Mouse (Mus musculus): Measurements from ENCODE around the gene Slc38a4.

Gene Slc38a4

DNA sequence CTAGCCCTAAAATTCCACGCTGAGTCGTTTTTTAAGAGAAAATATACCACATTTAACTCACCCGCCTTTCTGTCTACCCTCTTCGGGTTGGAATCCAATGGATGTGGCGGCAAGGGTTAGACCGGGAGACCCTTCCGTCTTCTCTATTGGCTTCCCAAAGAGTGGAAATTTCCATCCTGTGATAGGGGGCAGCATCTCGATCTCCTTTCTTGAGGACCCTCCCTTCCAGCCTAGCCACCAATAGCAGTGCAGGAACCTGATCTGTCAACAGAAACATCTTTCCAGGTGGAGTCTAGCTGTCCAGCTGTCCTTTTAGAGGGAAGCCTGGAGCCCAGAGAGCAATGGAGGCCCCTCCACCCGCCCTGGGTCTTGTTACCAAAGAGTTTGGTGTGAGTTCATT lies at the start of gene Slc38a4:
Slc38a4 (minus strand) TSS at position 163 of the 400 bp plus-strand sequence.
- no peak for DNase-seq (ENCODE audit: low spot score in 2 of 2)

DNA sequence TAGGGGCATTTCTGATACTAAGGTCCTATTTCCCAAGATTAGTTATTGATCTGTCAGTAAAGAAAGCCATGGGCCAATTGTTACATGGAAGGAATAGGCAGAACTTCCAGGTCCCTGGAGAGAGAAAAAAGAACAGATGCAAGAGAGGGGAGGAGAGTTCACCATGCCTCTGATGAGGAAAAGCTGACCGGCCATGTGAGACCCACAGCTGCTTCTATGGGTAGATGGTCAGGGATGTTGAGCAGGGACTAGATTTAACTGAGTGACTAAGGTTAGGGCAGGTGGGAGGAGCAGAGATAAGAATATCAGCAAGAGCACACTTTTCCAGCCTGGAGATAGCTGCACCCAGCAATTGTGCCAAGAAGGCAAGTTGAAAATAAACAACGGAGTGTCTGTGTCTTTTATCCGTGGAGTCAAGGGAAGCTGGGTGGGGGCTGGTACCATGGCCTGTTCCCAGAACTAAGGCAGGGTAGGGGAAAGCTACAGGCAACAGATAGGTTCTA lies 49.2 kb upstream of the Slc38a4 start:
- DNase-seq (ENCODE audit: low spot score in 2 of 2): no peak

DNA sequence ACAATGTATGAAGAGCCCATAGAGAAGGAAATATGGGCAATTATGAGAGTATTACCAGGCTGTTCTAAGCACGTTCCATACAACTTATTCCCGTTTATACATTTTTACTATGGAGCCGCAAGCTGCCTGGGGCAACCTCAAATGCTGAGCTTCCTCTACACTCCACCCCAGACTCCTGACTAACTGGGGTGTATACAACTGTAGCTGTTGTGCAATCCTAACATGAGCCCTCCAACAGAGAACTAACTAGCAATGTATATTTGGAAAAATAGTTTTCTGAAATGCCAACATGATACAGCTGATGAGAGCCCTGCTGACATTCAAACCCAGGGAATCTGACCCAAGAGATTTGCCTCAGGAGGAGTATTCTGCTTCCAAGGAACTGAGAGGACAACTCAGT lies 48.3 kb upstream of the Slc38a4 start:
- DNase-seq (ENCODE audit: low spot score in 2 of 2): no peak

DNA sequence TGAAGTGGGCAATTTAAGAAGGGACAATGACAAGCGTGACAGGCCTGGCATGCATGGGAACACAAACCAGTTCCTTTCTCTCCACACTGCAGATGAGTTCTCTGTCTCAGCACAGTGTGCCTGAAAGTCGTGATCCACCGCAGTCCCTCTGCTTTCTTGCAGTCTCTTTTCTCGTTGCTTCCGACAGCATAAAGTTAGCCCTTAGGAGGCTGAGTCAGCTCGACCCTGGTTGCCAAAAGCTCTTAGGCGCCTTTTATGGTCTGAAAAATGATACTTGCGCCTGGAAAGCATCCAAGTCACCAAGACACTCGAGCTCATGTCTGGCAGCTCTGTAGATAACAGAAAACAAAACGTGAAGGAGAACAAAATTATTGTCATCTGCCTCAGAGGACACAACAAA lies 47.1 kb upstream of the Slc38a4 start:
- peak in 1 of 2 experiments; percentile 20 for DNase-seq (ENCODE audit: low spot score in 2 of 2)

DNA sequence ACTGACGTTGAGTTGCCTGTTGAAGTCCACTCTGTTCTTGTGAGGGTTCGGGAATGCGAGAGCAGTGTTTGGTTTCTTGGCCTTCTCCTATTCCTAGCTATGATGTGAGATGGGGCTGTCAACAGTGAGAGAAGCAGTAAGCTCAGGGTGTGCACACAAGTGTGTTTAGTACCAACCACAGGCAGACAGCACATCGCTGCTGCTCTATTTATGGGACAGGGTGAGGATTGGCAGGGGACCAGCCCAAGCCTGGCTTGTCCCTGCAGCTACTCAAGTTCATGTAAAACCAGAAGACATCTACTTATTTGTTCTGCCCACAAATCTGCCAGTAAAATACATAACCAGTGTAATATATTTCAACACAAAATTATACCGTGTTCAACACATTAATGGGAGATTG lies 46.4 kb upstream of the Slc38a4 start:
- no peak for DNase-seq (ENCODE audit: low spot score in 2 of 2)

DNA sequence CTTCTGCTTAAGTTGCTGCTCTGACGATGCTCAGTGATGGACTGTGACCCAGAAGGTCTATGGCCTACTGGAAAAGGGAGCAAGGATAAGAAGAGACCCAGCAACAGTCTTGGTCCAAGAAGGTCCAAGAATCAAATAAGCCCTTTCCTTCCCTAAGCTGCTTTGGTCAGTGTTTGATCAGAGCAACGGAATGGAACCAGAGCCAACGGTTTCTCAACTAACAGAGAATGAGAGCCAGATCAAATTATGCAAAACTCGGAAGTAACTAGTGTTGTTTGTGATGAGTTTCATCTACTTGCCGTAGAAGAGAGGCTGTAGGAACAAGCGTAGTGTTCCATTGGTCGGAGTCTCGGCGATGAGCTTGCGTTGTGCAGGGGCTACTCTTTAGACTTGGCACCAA lies 43.3 kb upstream of the Slc38a4 start:
- DNase-seq (ENCODE audit: low spot score in 2 of 2): no peak

DNA sequence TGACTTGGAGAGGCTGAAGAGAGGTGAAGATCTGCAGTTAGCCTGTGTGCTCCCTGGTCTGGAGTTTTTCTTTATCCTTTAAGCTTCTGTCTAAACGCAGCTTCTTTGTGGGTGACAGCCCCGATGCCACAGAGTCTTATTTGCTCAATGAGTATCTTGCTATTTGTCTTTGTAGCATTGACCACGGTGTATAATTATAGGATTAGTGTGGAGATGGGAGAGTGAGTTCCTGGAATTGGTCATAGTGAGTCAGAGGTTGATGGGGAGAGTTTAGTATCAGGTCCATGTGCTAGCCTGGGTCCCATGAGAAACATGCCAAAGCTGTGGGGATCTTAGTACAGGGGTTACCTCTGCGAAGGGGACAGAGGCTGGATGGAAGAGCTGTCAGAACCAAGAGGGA lies 41.8 kb upstream of the Slc38a4 start:
- no peak for DNase-seq (ENCODE audit: low spot score in 2 of 2)

DNA sequence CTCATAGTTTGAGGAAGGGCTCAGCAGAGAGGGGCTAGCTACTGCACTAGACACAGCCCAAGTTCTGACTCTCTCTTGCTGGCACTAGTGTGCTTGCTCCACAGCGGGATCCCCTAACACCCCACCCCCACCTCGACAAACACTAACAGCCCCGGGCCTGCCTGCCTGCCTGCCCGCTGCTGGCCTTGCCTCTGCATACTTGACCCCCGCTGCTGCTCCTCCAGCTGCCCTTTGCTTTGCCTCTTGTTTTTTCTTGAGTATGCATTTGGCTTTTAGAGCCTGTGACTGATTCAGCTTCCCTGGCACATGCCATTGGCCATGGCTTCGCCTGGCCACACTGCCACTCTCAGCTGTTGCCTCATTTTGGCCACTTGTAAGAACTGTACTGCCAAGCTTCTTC lies 33.8 kb upstream of the Slc38a4 start:
- peak in 1 of 2 experiments; percentile 33 for DNase-seq (ENCODE audit: low spot score in 2 of 2)

DNA sequence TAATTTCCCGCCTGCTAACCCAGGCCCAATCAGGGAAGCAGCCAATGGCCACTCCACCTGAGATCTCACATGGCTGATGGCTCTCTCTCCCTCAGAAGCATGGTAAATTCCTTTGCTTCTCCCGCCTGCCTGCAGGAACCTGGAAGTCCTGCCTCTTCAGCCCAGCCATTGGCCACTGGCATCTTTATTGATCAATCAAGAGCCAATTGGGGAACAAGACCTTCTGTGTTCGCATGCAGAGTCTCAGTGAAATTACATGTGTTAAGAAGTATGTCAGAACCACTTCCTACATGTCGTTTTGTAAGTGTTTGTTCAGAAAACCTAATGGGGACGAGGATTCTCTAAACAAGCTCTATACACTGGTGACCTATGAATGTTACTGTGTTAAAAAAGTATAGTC lies 30.1 kb upstream of the Slc38a4 start:
- DNase-seq (ENCODE audit: low spot score in 2 of 2): no peak

DNA sequence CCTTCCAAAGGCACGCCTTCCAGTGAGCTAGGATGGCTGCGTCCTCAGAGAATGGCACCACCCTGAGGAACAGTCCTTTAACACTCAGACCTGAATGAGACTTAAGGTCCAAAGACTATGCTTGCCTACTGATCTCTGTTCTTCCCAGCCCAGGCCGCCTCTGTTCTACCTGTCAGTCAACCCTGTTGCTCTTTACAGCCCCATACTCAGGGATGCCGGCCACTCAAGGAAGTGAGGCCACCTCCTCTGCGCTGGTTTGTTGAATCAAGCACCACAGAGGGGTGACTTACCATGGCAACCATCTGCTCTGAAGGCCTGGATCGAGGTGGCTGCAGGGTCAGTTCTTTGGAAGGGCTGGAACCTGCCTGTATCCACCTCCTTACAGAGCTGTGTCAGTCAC lies 21.9 kb upstream of the Slc38a4 start:
- no peak for DNase-seq (ENCODE audit: low spot score in 2 of 2)

DNA sequence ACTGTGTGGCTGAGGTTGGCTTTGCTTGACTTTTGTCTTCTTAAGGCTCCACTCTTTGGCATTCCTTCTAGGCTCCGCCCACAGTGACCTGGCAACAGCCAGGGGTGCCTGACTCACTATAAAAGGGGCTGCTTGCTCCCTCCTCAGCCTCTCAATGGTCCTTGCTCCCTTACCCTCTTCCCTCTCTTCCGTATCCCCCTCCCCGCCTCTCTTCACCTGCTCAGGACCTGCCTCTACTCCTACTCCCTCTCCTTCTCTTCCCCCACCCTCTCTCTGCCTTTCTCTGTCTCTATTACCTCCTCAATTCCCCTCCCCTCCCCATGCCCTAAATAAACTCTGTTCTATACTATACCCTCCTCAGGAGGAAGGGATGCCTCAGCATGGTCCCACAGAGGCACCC lies 20.3 kb upstream of the Slc38a4 start:
- no peak for DNase-seq (ENCODE audit: low spot score in 2 of 2)

DNA sequence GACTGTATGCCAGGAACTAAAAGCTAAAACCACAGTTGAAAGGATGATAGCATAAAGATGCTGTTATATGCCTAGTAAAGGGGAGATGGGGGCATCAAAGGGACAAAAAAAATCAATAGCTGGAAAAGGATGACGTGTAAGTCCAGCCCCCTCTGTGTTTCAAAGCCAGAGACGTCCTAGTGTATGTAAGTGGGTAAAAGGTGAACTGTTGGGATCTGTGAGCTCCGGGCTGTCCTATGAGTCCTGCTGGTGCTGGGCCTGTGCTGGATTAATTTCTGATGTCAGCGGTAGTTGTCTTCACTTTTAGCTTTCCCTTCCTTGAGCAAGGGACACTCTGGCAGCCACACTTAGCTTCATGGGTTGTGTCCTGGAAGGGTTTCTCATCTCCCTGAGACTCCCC lies 19.5 kb upstream of the Slc38a4 start:
- no peak for DNase-seq (ENCODE audit: low spot score in 2 of 2)

DNA sequence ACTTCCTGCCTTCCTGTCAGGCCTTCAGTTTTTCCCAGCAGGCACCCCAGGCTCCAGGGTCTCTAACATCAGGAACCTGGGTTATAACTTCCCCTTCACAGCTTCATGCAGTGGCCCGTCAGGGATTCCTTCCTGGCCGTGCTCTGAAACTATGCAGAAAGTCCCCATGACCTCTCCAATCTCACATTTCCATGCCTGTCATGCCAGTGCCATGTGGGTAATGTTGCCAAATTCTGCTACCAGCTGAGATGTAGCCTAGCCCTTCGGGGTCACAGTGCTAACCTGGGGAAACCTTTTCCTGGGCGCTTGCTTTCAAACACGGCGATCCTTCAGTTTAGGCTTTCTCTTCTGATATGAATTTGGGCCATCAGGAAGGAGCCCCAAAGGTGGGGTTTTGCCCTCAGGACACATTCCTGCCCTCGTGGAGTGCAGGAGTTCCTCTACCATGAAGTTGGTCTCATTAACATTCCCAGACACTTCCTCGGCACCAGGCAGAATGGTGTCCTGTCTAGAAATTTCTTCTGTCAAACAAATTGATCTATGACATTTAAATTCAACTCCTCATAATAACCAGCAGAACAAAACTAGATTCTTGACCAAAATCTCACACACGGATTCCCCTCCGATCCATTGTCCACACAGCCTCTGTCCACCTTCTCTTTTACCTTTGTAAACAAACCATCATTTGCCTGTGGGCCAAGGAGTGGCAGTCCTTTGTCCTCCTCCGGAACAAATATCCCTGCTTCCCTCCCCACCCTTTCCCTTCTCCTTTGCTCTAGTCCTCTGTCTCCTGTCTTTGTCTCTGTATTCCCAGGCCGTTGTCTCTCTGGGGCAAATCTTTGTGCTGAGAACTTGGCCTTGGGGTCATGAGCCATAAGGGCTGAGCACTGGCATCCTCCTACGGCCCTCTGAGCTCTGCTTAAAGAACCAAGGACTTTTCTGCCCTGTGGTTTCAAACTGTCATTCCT lies 17.4 kb upstream of the Slc38a4 start:
- DNase-seq (ENCODE audit: low spot score in 2 of 2): no peak

DNA sequence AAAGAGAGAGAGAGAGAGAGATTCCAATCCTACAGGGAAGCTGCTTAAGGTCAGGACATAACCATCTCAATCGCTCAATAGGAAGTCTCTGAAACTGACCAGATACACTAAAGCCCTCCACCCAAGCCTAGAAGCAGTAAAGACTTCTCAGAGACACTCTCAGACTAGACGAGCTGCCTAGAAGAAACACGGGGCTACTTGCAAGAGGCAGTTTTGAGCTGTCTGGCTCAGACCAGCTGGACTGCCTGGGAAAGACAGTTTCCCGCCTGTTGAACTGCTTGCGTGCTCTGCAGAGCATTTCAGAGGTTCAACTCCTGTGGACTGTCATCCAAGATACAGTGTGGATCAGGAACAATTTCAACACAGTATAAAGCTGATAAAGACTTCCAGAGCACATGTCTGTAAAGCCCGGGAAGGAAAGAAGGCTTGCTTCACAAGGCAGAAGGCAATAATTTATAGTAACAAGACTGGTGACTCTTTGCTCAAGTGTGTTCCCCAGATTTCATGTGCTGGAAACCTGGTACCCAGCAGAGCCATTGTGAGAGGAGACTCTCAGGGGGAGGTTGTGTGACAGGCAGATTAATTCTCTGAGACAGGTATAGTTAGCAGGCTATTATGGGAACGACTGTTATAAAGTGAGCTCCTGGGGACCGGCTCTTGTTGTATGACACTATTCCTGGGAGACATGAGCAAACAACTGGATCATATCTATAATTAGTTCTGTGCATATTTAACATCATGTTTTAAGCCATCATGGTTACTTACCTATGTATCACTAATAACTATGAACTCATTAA lies 11.8 kb upstream of the Slc38a4 start:
- no peak for DNase-seq (ENCODE audit: low spot score in 2 of 2)

DNA sequence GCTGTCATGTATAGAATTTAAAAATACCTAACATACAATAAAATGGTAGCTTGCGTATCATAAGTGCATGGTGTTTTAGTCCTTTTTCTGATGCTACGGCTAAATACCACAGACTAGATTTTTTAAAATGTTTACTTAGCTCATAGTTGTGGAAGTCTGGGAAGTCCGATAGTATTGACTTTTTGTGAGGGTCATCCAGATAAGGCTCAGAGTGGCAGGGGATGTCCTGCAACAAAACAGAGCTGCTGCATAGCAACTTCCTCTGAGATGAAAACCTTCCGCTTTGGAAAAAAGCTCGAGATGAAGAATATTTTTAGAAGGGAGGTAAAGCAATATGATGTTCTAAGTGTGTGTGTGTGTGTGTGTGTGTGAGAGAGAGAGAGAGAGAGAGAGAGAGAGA lies 11.2 kb upstream of the Slc38a4 start:
- DNase-seq (ENCODE audit: low spot score in 2 of 2): no peak

DNA sequence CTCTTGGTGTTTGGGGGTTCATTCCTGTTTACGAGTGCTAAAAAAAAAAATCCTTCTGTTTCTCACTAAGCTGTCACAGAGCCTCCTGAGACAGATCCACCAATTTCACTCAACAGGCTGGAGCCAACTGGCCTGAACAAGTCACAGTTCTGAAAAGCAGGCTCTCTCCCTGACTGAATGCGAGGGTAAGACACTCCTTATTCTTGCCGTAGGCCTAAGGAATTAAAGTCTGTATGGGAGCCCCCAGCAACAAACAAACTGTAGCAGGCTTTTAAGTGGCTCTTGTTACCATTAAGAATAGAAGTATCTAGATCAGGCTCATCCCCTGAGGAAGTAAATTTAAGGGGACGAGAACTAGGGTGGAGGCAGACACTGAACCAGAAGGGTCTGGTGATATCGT lies 7.5 kb upstream of the Slc38a4 start:
- no peak for DNase-seq (ENCODE audit: low spot score in 2 of 2)

DNA sequence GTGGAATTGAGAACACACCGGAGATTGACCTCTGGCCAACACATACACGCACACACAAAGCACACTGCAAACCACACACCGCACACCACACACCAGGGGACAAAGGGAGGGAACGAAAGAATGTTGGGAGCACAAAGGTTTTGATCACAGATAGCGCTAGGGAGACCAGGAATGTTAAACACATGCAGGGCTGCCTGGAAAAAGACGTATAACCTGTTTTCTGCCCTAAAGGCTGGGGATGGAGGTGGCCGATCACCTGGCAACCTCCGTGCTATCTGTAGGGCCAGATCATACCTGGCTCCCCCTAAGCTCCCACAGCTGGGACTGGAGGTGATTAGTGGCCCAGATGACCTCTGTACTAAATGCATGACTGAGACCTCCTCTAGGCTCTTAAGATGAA lies 5.2 kb upstream of the Slc38a4 start:
- DNase-seq (ENCODE audit: low spot score in 2 of 2): no peak

DNA sequence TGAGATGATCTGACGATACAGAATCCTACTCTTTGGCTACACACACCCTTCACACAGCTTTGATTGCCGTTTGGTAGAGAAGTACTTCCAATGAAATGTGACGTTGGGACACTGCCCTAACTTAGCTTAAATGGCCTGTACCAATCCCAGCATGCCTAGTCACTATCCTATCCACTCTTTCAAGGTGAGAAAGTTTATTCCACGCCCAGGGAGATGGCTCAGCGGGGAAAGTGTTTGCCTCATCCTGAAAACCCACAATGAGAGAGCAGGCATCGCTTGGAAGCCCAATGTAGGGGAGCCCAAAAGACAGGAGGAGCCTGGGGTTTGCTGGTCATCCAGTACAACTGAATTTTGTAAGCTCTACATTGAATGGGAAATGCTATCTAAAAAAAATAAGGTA lies 4.8 kb upstream of the Slc38a4 start:
- DNase-seq (ENCODE audit: low spot score in 2 of 2): no peak

DNA sequence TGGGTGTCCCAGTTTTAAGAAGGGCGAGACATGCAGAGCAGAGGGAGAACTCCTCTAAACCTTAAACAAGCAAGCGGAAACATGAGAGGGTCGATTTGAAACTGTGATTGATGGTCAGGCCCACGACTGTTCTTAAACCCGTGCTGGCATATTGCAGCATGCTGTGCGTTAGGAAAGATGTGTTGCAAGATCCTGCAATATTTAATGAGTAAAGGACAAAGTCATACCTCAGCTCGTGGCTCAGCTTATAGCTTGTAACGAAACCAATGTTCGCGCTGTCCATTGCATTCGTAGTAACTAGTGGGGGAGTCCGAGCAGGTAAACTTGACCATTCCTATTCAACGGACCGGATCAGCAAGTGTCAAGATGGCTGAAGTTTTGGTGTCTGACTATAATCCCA lies 4.3 kb upstream of the Slc38a4 start:
- DNase-seq (ENCODE audit: low spot score in 2 of 2): no peak

DNA sequence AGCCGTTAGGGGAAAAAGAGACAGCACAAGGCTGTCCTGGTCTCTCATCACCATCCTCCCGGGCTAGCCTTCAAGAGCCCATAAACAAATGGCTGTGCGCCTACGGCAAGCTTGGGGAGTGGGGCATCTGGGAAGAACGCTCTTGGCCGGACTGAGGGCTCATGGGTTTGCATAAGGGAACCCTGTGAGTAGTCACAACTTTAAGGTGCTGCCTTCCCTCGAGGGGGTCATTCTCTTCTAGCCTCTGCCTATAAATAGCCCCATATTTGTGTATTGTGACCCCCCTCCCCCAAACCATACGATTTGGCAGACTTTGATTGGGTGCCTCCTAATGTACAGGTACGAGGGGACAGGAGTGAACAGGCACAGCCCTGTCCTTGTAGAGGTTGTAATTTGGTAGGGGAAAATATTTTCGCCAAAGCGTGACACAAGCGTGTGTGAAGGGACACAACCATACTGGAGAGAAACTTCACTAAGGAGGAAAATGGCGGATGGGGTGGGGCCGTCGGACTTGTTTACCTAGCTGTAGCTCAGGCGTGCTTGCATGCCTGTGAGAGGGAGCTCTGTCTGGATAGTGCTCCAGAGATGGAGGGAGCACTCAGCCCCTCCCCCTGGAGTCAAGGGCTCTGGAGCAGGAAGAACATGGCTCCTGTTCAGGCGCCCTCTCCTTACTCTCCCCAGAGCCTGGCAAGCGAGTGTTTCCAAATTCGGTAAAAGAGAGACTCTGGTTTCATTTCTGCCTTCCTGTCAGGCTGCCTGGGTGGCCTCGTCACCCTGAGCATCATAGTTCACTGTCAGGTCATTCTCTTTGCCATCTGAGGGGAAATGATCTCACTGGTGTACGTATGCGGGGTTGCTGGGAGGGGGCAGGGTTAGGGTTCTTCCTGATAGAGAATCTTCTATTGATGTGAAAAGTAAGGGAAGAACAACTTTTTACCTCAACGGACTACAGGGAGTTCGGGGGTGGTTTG lies 3.6 kb upstream of the Slc38a4 start:
- no peak for DNase-seq (ENCODE audit: low spot score in 2 of 2)

DNA sequence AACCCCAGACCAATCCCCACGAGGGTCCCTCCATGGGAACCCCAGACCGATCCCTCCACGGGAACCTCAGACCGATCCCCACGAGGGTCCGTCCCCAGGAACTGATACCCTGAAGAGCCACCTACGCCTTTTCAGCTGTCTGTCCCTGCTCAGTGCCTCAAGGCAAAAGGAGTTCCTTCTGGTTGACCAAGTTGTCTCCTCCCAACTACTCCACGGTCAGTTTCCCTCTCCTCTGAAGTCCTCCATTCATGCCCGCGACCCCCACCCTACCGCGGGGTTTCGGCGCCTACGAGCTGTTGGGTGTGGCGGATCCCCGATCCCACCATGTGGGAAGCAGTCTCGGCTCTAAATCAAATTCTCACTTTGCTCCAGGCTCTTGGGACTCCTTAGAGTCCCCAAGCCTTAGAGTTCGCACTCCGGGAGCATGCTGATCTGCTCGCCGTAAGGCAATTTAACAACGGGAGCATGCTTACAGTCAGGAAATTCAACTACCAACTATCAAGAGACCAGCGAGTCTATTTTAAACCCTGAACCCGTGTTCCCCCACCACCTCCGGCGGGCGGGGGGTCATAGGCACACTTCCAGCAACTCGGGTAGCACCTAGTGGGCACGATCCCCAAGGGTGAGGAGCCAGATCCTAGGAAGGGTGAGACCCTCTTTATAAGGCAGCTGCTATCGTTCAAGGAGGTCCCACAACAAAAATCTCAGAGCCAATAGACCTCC lies 828 bp downstream of the Slc38a4 start:
- no peak for DNase-seq (ENCODE audit: low spot score in 2 of 2)
